Mouse (Mus musculus): ENCODE data around the gene Perm1.

DNA sequence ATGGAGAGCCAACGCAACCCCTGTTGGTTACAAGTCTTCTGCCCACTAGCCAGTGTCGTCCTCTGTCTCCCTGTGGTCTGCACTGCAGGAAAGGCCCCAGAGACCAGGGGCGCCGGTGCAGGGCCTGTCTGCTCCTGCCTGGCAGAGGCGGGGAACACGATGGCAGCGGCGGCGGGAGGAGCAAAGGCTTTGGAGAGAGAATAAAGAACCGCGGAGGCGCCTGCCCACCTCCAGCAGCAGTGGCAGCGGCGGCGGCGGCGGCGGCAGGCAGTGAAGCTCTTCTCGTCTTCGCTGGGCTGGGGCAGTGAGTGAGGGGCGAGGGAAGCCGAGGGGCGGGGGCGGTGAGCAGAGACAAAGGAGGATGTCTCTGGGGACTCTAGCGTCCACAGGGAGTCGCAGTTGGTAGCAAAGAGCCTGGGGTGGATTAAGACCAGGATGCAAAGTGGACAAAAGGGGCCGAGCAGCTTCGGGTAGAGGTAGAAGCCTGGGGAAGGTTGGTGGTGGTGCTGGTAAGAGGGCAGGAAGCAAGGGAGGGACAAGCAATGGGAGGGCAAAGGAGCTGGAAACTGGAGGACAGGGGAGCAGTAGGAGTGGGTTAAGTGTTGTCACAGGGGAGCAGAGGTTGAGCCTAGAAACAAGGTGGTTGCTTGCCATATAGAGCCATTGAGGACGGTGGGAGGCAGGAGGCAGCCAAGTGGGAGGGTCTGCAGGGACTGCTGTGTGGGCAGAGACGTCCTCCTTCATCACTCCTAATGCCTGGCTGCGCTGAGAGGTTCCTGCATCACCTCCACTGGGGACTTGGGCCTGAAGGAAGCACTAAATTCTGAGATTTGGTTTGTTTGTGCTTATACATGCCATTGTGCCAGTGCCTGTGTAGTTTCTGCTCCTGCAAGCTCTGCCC, 29.5 kb upstream of the Perm1 start:
- TF ChIP-seq EP300 (IDR thresholded peaks at IDR 0.05; ENCODE audit: low read depth) (no peak), CTCF (IDR thresholded peaks at IDR 0.05; ENCODE audit: low read depth) (no peak)
